Mouse (Mus musculus): ENCODE measurements at regions not wholly inside any gene's neighbourhood (a gene's known extent, or its start where the extent isn't known, plus 50 kb on each side); places are given as distances from the start of the nearest gene placed in this dataset.

DNA sequence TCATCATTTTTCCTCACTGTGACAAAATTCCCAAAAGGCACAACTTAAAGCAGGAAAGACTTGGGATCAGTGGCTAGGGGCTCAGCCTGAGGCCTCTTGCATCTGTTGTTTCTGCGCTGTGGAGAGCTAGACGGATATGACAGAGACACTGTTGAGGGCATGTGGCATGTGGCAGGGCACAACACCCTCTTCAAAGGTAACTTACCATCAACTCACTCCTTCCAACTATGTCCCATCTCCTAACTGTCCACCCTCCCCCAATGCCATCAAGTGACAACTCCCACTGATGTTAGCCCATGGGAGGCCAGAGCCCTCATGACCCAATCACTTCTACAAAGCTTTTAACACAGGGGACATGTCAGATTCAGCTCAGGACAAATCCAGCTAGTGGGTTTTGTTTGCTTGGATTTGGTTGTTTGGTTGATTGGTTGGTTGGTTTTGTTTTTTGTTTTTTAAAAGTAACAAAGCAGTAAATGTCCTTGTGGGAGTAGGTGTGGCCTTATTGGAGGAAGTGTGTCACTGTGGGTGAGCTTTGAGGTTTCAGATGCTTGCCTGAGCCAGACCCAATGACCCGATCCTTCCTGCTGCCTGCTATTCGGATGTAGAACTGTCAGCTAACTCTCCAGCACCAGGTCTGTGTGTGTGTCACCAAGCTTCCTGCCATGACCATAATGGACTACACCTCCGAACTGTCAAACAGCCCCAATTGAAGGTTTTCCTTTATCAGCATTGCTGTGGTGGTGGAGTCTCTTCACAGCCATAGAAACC, 53.2 kb upstream of the Lef1 start:
- DNase-seq (ENCODE audit: low spot score in 2 of 2): no peak

GRCm38 (mm10) chr3:131054241-131054972, 55.9 kb upstream of the Lef1 start:
- DNase-seq (ENCODE audit: low spot score in 2 of 2): no peak

GRCm38 (mm10) chr3:131047716-131048115, 62.6 kb upstream of the Lef1 start:
- no peak for DNase-seq (ENCODE audit: low spot score in 2 of 2)

GRCm38 (mm10) chr3:131046412-131046811, 63.9 kb upstream of the Lef1 start:
- DNase-seq (ENCODE audit: low spot score in 2 of 2): no peak

DNA sequence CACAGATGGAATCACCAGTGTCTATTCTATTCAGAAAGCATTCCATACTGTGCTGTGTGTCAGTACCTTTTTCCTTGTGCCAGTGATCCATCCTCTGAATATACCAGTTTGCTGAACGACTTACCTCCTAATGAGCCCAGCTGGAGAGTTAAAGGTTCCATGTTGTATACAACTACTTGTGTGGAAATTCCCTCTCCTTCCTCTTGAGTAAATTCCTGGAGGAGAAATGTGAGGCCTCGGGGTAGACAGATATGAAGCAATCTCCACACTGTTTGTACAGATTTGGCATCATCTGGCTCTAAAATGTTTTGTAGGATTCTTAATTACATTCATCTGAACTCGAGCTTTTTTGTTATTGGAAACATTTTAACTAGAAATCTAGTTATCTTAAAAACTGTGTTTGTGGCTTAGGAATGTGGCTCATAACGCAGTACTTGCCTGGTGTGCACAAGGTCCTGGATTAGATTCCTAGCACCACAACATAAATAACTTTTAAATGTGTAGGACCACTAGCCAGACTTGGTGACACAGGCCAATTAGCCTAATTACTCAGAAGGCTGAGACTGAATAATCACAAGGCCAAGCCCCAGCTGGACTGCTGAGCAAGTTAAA, 70.0 kb upstream of the Lef1 start:
- DNase-seq (ENCODE audit: low spot score in 2 of 2): no peak

- no peak for DNase-seq (ENCODE audit: low spot score in 2 of 2)
Observed at GRCm38 (mm10) chr3:131037095-131037494, 73.2 kb upstream of the Lef1 start.

DNA sequence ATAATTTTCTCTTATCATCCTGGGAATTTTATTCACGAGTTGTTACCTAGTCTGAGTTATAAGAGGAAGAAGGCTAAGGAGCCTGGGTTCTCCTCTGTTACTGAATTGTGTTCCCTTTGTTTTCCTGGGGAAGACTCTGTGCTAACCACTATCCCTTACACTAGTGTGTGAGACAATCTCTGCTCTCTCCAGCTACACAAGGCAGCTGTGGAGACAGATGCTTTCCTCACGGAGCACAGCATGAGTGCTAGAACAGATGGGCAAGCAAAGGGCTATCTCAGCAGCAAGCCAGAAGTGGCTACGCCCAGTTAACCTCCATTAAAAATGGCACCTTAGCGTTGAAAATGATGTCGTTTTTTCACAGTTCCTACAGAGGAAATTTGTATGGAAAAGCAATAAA, 75.5 kb upstream of the Lef1 start:
- no peak for DNase-seq (ENCODE audit: low spot score in 2 of 2)

GRCm38 (mm10) chr3:131026336-131026735, 83.9 kb upstream of the Lef1 start:
- no peak for DNase-seq (ENCODE audit: low spot score in 2 of 2)

- DNase-seq (ENCODE audit: low spot score in 2 of 2): no peak
Observed at GRCm38 (mm10) chr3:131019163-131019956, 90.9 kb upstream of the Lef1 start.

DNA sequence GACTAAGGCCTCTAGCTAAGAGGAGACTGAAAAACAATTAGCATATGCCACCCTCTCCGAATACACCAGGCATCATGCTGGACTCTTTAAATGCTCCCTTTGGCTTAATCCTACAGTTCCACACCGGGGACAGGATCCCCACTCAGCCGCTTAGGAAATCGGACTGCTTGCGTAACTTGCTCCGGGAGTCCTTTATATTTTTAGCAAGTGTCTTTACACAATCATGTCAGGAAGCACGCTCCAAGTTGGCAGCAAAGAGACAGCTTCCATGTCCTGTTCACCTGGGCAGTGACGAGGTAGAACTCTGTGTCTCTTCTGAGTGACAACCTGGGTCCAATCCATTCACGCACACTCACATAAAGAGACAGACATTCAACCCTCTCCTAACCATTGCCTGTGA, 92.4 kb upstream of the Lef1 start:
- no peak for DNase-seq (ENCODE audit: low spot score in 2 of 2)

- no peak for DNase-seq (ENCODE audit: low spot score in 2 of 2)
Observed at GRCm38 (mm10) chr3:131016104-131016503, 94.2 kb upstream of the Lef1 start.

GRCm38 (mm10) chr3:131014092-131014716, 96.1 kb upstream of the Lef1 start:
- no peak for DNase-seq (ENCODE audit: low spot score in 2 of 2)

DNA sequence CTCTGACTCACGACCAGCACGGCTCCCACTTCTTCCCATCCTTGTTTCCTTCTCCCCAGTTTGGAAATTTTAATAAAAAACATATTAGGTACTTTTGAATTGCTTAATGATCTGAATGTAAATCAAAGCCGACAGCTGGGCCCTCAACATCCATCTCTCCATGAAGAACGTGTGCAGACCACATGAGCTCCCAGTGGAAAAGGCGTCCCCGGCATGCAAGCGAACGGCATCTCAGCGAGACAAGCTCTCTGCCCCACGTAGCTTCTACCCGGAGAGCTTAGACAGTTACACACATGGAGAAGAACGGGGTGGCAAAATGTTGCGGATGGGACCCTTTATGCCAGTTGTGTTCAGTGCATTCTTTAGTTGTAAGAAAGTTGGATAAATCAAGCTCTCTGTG, 109.6 kb upstream of the Lef1 start:
- no peak for DNase-seq (ENCODE audit: low spot score in 2 of 2)

DNA sequence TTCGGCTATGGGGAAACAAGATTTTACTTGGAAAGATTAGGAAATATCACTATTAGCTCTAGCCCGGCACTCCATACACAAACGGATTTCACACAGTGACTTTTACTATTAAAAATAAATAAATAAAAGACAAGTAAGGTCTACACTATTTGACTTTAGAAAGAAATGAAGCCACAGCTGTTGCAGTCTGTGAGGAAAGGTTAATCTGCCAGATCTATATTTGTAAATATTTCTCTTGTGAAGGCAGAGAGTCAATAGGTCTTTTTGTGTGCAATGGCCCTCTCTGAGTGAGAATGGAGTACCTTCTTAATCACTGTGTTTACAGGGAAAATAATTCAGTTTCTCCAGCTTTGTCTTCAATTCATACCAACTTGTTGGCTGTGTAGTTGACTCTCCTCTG, 110.0 kb upstream of the Lef1 start:
- no peak for DNase-seq (ENCODE audit: low spot score in 2 of 2)

- DNase-seq (ENCODE audit: low spot score in 2 of 2): no peak
Observed at GRCm38 (mm10) chr3:130999818-131000217, 110.5 kb upstream of the Lef1 start.

DNA sequence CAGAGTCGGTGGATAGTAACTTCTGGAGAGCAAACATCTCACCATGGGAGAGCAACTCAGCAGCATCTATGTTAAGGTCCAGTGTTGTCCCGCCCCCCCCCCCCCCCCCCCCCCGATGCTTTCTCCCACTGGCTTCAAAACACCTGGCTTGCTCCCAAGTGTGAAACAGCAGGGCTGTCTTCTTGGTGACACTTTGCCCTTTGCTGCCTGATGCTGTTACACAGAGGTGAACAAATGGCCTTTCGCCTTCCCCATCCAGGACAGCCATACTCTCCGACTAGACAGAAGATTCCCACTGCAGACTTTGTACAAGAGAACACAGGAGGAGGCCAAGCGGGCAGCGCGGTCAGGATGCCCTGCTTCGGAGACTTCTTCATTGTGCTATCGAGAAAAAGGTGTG, 111.8 kb upstream of the Lef1 start:
- no peak for DNase-seq (ENCODE audit: low spot score in 2 of 2)

- DNase-seq (ENCODE audit: low spot score in 2 of 2): no peak
Observed at GRCm38 (mm10) chr3:130996786-130997185, 113.5 kb upstream of the Lef1 start.

- DNase-seq (ENCODE audit: low spot score in 2 of 2): no peak
Observed at GRCm38 (mm10) chr3:130991971-130992370, 118.3 kb upstream of the Lef1 start.

DNA sequence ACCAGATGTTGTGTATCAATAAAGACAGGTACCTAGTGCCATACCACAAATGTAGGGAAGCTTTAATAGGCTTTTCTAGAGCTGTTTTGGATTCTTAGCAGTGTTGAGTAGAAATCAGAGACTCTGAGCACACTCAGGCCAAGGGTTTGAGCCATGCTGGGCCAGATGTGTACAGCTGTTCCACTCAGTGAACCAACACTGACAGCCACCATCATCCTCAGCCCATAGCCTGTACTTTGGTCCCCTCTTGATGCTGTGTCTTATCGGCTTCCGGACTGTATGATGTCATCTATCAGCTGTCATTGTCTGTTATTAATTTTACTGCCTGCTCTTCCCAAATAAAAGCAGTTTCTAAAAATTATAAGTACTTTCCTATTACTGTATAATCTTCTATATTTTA, 123.6 kb upstream of the Lef1 start:
- no peak for DNase-seq (ENCODE audit: low spot score in 2 of 2)

GRCm38 (mm10) chr3:130986101-130986500, 124.2 kb upstream of the Lef1 start:
- DNase-seq (ENCODE audit: low spot score in 2 of 2): no peak

- no peak for DNase-seq (ENCODE audit: low spot score in 2 of 2)
Observed at GRCm38 (mm10) chr3:130981566-130981965, 128.7 kb upstream of the Lef1 start.
